Mouse (Mus musculus): ENCODE measurements at regions not wholly inside any gene's neighbourhood (a gene's known extent, or its start where the extent isn't known, plus 50 kb on each side); places are given as distances from the start of the nearest gene placed in this dataset.
A peak's percentile ranks its signal among the peaks of the same experiment; 100 is the strongest.

DNA sequence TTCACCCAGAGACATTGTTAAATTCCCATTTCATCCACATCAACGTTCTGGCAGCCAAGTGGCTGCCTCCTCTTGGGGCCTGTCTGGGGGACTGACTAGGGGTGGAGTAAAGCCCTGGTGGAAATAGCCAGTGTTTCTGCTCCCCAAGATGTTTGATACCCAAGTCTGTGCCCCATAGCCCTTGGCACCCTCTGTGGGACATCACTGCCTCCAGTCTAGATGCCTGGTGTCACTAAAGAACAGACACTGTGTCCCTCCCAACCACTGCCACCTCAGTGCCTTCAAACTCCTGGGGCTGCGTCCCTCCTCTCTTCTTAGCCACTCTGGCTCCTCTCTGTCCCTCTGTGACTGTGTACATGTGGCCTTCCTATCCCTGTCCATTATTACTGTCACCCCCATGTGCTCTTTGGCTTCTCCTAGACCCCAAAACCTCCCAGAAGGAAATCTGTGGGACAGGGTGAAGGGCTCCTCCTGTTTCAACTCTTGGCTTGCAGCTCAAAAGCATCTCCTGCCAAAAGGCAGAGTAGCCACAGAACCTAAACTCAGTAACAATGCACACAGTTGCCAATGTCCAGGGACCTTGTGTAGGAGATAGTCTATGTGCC lies 224.8 kb upstream of the Irx4 start:
- H3K4me3 ChIP-seq (replicated peaks; ENCODE audit: low read length), result no peak overlapping the region
- ATAC-seq, result no peak
- WGBS, result 35% methylated on average over 2 of the region's 2 CpGs

GRCm38 (mm10) chr13:73039731-73040130 lies 220.5 kb upstream of the Irx4 start:
- 87% methylated on average over 5 of the region's 5 CpGs for WGBS
- Histone ChIP-seq H3K27ac (ENCODE audit: low read length) (no peak overlapping the region), H3K4me2 (ENCODE audit: low read length) (no peak overlapping the region), H3K4me3 (replicated peaks; ENCODE audit: low read length) (no peak overlapping the region), H3K27me3 (replicated peaks; ENCODE audit: control insufficient read depth, insufficient read depth, low read length) (peaks cover 29% of the 10 kb centered on the region), H3K4me1 (replicated peaks; ENCODE audit: control insufficient read depth, insufficient read depth, low read length) (peaks cover 11% of the 10 kb centered on the region), H3K36me3 (ENCODE audit: control insufficient read depth, insufficient read depth) (no peaks in the 10 kb centered on the region), H3K9ac (replicated peaks; ENCODE audit: low read depth, low read length) (no peak overlapping the region), H3K9me3 (ENCODE audit: control insufficient read depth, low read length) (no peaks in the 10 kb centered on the region)
- ATAC-seq, result no peak

More for the DNA sequence above, 224.8 kb upstream of the Irx4 start:
- no peak overlapping the region for H3K27ac ChIP-seq (ENCODE audit: low read length)
- peaks cover 7% of the 10 kb centered on the region for H3K4me1 ChIP-seq (replicated peaks; ENCODE audit: control insufficient read depth, insufficient read depth, low read length)
- H3K36me3 ChIP-seq (ENCODE audit: control insufficient read depth, insufficient read depth), result no peaks in the 10 kb centered on the region
- H3K4me2 ChIP-seq (ENCODE audit: low read length), result no peak overlapping the region
- H3K27me3 ChIP-seq (replicated peaks; ENCODE audit: control insufficient read depth, insufficient read depth, low read length), result peaks cover 43% of the 10 kb centered on the region
- H3K9me3 ChIP-seq (ENCODE audit: control insufficient read depth, low read length), result no peaks in the 10 kb centered on the region
- H3K9ac ChIP-seq (replicated peaks; ENCODE audit: low read depth, low read length), result no peak overlapping the region

GRCm38 (mm10) chr13:73041233-73042040 lies 218.8 kb upstream of the Irx4 start:
- peak; percentile 72 for ATAC-seq
- no peak overlapping the region for H3K4me2 ChIP-seq (ENCODE audit: low read length)
- no peak overlapping the region for H3K4me3 ChIP-seq (replicated peaks; ENCODE audit: low read length)
- whole genome bisulfite sequencing, result 18% methylated on average over 14 of the region's 14 CpGs
- no peaks in the 10 kb centered on the region for H3K36me3 ChIP-seq (ENCODE audit: control insufficient read depth, insufficient read depth)
- H3K4me1 ChIP-seq (replicated peaks; ENCODE audit: control insufficient read depth, insufficient read depth, low read length), result peaks cover 9% of the 10 kb centered on the region
- peaks cover 25% of the 10 kb centered on the region for H3K27me3 ChIP-seq (replicated peaks; ENCODE audit: control insufficient read depth, insufficient read depth, low read length)
- no peak overlapping the region for H3K9ac ChIP-seq (replicated peaks; ENCODE audit: low read depth, low read length)
- H3K27ac ChIP-seq (ENCODE audit: low read length), result no peak overlapping the region
- no peaks in the 10 kb centered on the region for H3K9me3 ChIP-seq (ENCODE audit: control insufficient read depth, low read length)

- Histone ChIP-seq H3K27me3 (replicated peaks; ENCODE audit: control insufficient read depth, insufficient read depth, low read length) (no peaks in the 10 kb centered on the region), H3K4me3 (replicated peaks; ENCODE audit: low read length) (no peak overlapping the region), H3K4me1 (replicated peaks; ENCODE audit: control insufficient read depth, insufficient read depth, low read length) (peaks cover 11% of the 10 kb centered on the region), H3K27ac (ENCODE audit: low read length) (no peak overlapping the region), H3K36me3 (ENCODE audit: control insufficient read depth, insufficient read depth) (no peaks in the 10 kb centered on the region), H3K9ac (replicated peaks; ENCODE audit: low read depth, low read length) (no peak overlapping the region), H3K4me2 (ENCODE audit: low read length) (peak overlapping the region; percentile 2; the same call in 1 of the 2 replicates), H3K9me3 (ENCODE audit: control insufficient read depth, low read length) (no peaks in the 10 kb centered on the region)
- no peak for ATAC-seq
- WGBS, result 22% methylated on average over 13 of the region's 13 CpGs
Observed at GRCm38 (mm10) chr13:73069840-73070530, 190.3 kb upstream of the Irx4 start.

DNA sequence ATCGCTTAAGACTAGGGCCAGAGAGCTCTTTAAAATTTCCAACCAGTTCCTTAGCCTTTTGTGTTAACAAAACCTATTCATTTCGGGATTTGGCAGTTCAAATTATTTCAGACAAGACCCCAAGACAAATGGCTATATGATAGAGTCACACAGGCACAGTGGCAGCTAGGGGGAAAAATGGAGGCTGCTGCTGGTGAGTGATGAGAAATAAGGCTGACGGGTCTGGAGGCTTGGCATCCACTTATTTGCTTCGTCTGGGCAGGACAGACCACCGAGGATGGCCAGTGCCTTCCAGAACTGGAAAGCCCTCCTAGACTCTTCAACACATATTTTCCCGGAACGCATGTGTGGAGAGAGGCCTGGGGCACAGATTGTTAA lies 189.8 kb upstream of the Irx4 start:
- no peak overlapping the region for H3K4me3 ChIP-seq (replicated peaks; ENCODE audit: low read length)
- no peaks in the 10 kb centered on the region for H3K9me3 ChIP-seq (ENCODE audit: control insufficient read depth, low read length)
- no peak for ATAC-seq
- H3K36me3 ChIP-seq (ENCODE audit: control insufficient read depth, insufficient read depth), result no peaks in the 10 kb centered on the region
- H3K4me1 ChIP-seq (replicated peaks; ENCODE audit: control insufficient read depth, insufficient read depth, low read length), result peaks cover 11% of the 10 kb centered on the region
- peak overlapping the region; percentile 2; the same call in 1 of the 2 replicates for H3K4me2 ChIP-seq (ENCODE audit: low read length)
- H3K9ac ChIP-seq (replicated peaks; ENCODE audit: low read depth, low read length), result no peak overlapping the region
- no peak overlapping the region for H3K27ac ChIP-seq (ENCODE audit: low read length)
- 29% methylated on average over 7 of the region's 7 CpGs for WGBS
- H3K27me3 ChIP-seq (replicated peaks; ENCODE audit: control insufficient read depth, insufficient read depth, low read length), result no peaks in the 10 kb centered on the region

DNA sequence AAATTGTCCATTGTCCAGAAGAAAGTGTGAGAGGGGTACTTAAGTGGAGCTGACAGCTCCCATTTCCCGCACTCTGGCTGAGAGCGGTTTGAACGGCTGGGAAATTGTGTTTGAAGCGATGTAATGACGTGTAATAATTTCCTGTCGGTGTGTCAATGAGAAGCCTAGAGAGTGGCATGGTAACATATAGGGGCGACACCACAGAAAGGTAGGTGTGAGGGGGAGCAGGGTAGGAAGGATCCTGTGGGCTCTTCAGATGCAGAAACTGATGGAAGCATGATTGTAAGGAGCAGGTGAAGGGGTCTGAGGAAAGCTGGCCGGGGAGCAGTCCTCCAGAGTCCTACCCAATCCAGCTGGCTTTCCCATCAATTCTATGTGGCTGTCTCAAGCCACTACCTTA lies 189.2 kb upstream of the Irx4 start:
- ATAC-seq, result peak; percentile 23; the same call in 1 of the 2 replicates
- Histone ChIP-seq H3K27me3 (replicated peaks; ENCODE audit: control insufficient read depth, insufficient read depth, low read length) (no peaks in the 10 kb centered on the region), H3K9me3 (ENCODE audit: control insufficient read depth, low read length) (no peaks in the 10 kb centered on the region), H3K4me1 (replicated peaks; ENCODE audit: control insufficient read depth, insufficient read depth, low read length) (peaks cover 11% of the 10 kb centered on the region), H3K27ac (ENCODE audit: low read length) (no peak overlapping the region), H3K4me3 (replicated peaks; ENCODE audit: low read length) (no peak overlapping the region), H3K9ac (replicated peaks; ENCODE audit: low read depth, low read length) (no peak overlapping the region), H3K4me2 (ENCODE audit: low read length) (no peak overlapping the region), H3K36me3 (ENCODE audit: control insufficient read depth, insufficient read depth) (no peaks in the 10 kb centered on the region)
- 26% methylated on average over 8 of the region's 8 CpGs for WGBS

GRCm38 (mm10) chr13:73071854-73072852 lies 188.1 kb upstream of the Irx4 start:
- no peak for ATAC-seq
- 49% methylated on average over 6 of the region's 6 CpGs for WGBS
- no peak overlapping the region for H3K4me3 ChIP-seq (replicated peaks; ENCODE audit: low read length)
- no peak overlapping the region for H3K4me2 ChIP-seq (ENCODE audit: low read length)
- H3K27me3 ChIP-seq (replicated peaks; ENCODE audit: control insufficient read depth, insufficient read depth, low read length), result no peaks in the 10 kb centered on the region
- H3K4me1 ChIP-seq (replicated peaks; ENCODE audit: control insufficient read depth, insufficient read depth, low read length), result peaks cover 11% of the 10 kb centered on the region
- H3K9me3 ChIP-seq (ENCODE audit: control insufficient read depth, low read length), result no peaks in the 10 kb centered on the region
- no peak overlapping the region for H3K9ac ChIP-seq (replicated peaks; ENCODE audit: low read depth, low read length)
- H3K27ac ChIP-seq (ENCODE audit: low read length), result no peak overlapping the region
- H3K36me3 ChIP-seq (ENCODE audit: control insufficient read depth, insufficient read depth), result no peaks in the 10 kb centered on the region

GRCm38 (mm10) chr13:73077866-73078430 lies 182.3 kb upstream of the Irx4 start:
- no peak for ATAC-seq
- Histone ChIP-seq H3K4me3 (replicated peaks; ENCODE audit: low read length) (no peak overlapping the region), H3K4me2 (ENCODE audit: low read length) (no peak overlapping the region), H3K4me1 (replicated peaks; ENCODE audit: control insufficient read depth, insufficient read depth, low read length) (no peaks in the 10 kb centered on the region), H3K9me3 (ENCODE audit: control insufficient read depth, low read length) (no peaks in the 10 kb centered on the region), H3K27me3 (replicated peaks; ENCODE audit: control insufficient read depth, insufficient read depth, low read length) (no peaks in the 10 kb centered on the region), H3K27ac (ENCODE audit: low read length) (no peak overlapping the region), H3K36me3 (ENCODE audit: control insufficient read depth, insufficient read depth) (no peaks in the 10 kb centered on the region), H3K9ac (replicated peaks; ENCODE audit: low read depth, low read length) (no peak overlapping the region)
- WGBS, result 68% methylated on average over 2 of the region's 2 CpGs

Measured in forebrain, embryonic 16.5 days (tissue).